In genomic region chr9:58241780-58242485, GRCm38 (mm10) we compare ENCODE assay signal across 8 mouse cellular contexts. TPM values are rescaled to one million over a fixed set of nuclear protein-coding genes. Genes with fewer than 3 reads are reported as not detected.
DNase-seq lines count a peak whose midpoint lies in the region; ATAC-seq lines count a peak whose summit lies in the region.

No protein-coding gene starts in this region.

- peaks cover 15% of the 10 kb centered on the region for H3K4me1 ChIP-seq in hindbrain, embryonic 15.5 days (replicated peaks)

- DNase-seq in cerebellum, postnatal 10 days: peak; percentile 65
- no peak for DNase-seq in cerebellum, adult 9-11 months
- peak; percentile 56 for DNase-seq in urinary bladder, postnatal 14 days (ENCODE audit: low spot score)
- no peak for DNase-seq in urinary bladder, postnatal 10 days (ENCODE audit: low spot score)
- DNase-seq in lung, adult 18-20 months: peak; percentile 75 to 84
- no peak for DNase-seq in thymus, postnatal 0 days (ENCODE audit: low spot score)

- WGBS in hindbrain, embryonic 15.5 days: 52% methylated on average over 9 of the region's 9 CpGs

- H3K27me3 ChIP-seq in hindbrain, embryonic 15.5 days: no peaks in the 10 kb centered on the region

- ATAC-seq in hindbrain, embryonic 15.5 days (ENCODE audit: low FRiP score, low read depth): peak; percentile 56; the same call in 1 of the 2 replicates
- ATAC-seq in erythroid progenitor cell, adult 5-6 weeks (replicated peaks; ENCODE audit: low FRiP score, poor library complexity, severe bottlenecking): no peak

- no peaks in the 10 kb centered on the region for H3K36me3 ChIP-seq in hindbrain, embryonic 15.5 days

- H3K9ac ChIP-seq in hindbrain, embryonic 15.5 days: no peak overlapping the region

- no peak overlapping the region for H3K4me2 ChIP-seq in hindbrain, embryonic 15.5 days

- peak overlapping the region; percentile 20; the same call in 1 of the 2 replicates for H3K27ac ChIP-seq in hindbrain, embryonic 15.5 days (replicated peaks)

- H3K4me3 ChIP-seq in hindbrain, embryonic 15.5 days: no peak overlapping the region

- H3K9me3 ChIP-seq in hindbrain, embryonic 15.5 days: no peaks in the 10 kb centered on the region

RNA-seq across cellular contexts. Expression of gene Pml, which starts 7.7 kb away (rescaled TPM):
- polyA plus RNA-seq in hindbrain, embryonic 15.5 days (2015; fragmentation: Nextera tagmentation; extraction: Ambion mirVana): 4.3 and 5.2 TPM in 2 replicates
- polyA plus RNA-seq in thymus, postnatal 0 days (2015; fragmentation: Nextera tagmentation; extraction: Ambion mirVana): 17.8 and 18.3 TPM in 2 replicates
- 226 and 252 TPM in 2 replicates for total RNA-seq in erythroid progenitor cell, adult 5-6 weeks (2015; ENCODE audit: low replicate concordance)
- total RNA-seq in erythroid progenitor cell, adult 5-6 weeks (2017; ENCODE audit: low replicate concordance): 113 and 157 TPM in 2 replicates

RNA-seq across cellular contexts. Expression of gene Stoml1, which starts 11.0 kb away (rescaled TPM):
- polyA plus RNA-seq in hindbrain, embryonic 15.5 days (2015; fragmentation: Nextera tagmentation; extraction: Ambion mirVana): 123 and 126 TPM in 2 replicates
- 48.3 and 55.1 TPM in 2 replicates for polyA plus RNA-seq in thymus, postnatal 0 days (2015; fragmentation: Nextera tagmentation; extraction: Ambion mirVana)
- 5.0 TPM in 1 of 2 replicates, not detected in the other for total RNA-seq in erythroid progenitor cell, adult 5-6 weeks (2015; ENCODE audit: low replicate concordance)
- total RNA-seq in erythroid progenitor cell, adult 5-6 weeks (2017; ENCODE audit: low replicate concordance): 1.9 and 3.2 TPM in 2 replicates

RNA-seq across cellular contexts. Expression of gene Islr2, which starts 37.8 kb away (rescaled TPM):
- 20.1 and 27.6 TPM in 2 replicates for polyA plus RNA-seq in hindbrain, embryonic 15.5 days (2015; fragmentation: Nextera tagmentation; extraction: Ambion mirVana)
- polyA plus RNA-seq in thymus, postnatal 0 days (2015; fragmentation: Nextera tagmentation; extraction: Ambion mirVana): 0.06 TPM in 1 of 2 replicates, not detected in the other
- 0.42 TPM in 1 of 2 replicates, not detected in the other for total RNA-seq in erythroid progenitor cell, adult 5-6 weeks (2015; ENCODE audit: low replicate concordance)
- total RNA-seq in erythroid progenitor cell, adult 5-6 weeks (2017; ENCODE audit: low replicate concordance): 0.23 TPM in 1 of 2 replicates, not detected in the other

RNA-seq across cellular contexts. Expression of gene Islr, which starts 37.8 kb away (rescaled TPM):
- polyA plus RNA-seq in hindbrain, embryonic 15.5 days (2015; fragmentation: Nextera tagmentation; extraction: Ambion mirVana): 37.1 and 44.2 TPM in 2 replicates
- 11.5 and 14.7 TPM in 2 replicates for polyA plus RNA-seq in thymus, postnatal 0 days (2015; fragmentation: Nextera tagmentation; extraction: Ambion mirVana)
- 0.72 TPM in 1 of 2 replicates, not detected in the other for total RNA-seq in erythroid progenitor cell, adult 5-6 weeks (2015; ENCODE audit: low replicate concordance)
- total RNA-seq in erythroid progenitor cell, adult 5-6 weeks (2017; ENCODE audit: low replicate concordance): 0.26 and 0.30 TPM in 2 replicates

Comparison
In these comparisons a context has a peak if more than half of its experiments do, and no peak if none do; other contexts are left out.
1. DNase-seq: peak in cerebellum, postnatal 10 days (2 of 2), urinary bladder, postnatal 14 days (single experiment) and lung, adult 18-20 months (2 of 2); none in cerebellum, adult 9-11 months (single experiment), urinary bladder, postnatal 10 days (single experiment) and thymus, postnatal 0 days (single experiment).
2. RNA of gene Islr2, which starts 37.8 kb away (polyA plus RNA-seq): 20.1 to 27.6 TPM in hindbrain, embryonic 15.5 days; 0.06 TPM in thymus, postnatal 0 days; every median in the first group is over 10 times any median in the second.